Mouse (Mus musculus): Measurements from ENCODE around the gene Mpp3.

DNA sequence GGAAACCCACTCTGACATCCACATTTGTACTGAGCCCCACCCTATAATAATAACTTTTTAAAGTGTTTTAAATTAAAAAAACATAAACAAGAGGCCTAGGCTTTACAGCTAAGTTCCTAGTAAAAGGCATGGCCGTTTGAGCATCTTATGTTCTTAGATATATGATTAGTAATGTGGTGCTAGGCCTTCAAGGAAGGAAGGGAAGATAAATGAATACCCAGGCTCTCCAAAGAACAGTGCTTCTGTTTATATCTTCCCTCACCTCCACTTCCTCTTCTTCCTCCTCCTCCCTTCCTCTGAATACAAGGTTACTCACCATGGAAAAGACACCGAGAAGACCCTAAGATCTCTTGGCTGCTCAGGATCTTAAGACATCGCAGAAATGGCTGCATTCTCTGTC, 36.4 kb downstream of the Mpp3 start:
- TF ChIP-seq MAX (IDR thresholded peaks at IDR 0.05; ENCODE audit: low read length) = no peak
- TF ChIP-seq POLR2AphosphoS2 (IDR thresholded peaks at IDR 0.05; ENCODE audit: low read depth, low read length) = no peak
- no peak for TF ChIP-seq POLR2A (IDR thresholded peaks at IDR 0.05; ENCODE audit: low read depth, low read length)
- no peak for TF ChIP-seq HCFC1 (IDR thresholded peaks at IDR 0.05; ENCODE audit: low read depth, low read length)
- TF ChIP-seq CTCF (conservative IDR thresholded peaks at IDR 0.05 in 1 of 2, IDR thresholded peaks at IDR 0.05 in 1 of 2; ENCODE audit: low read depth in 2 of 2, low read length in 2 of 2) = no peak

Data from CH12.LX (cell line).